Mouse (Mus musculus) liver, embryonic 12.5 days (tissue): ENCODE results near the gene Csnk1g2. TPM values are rescaled to one million over a fixed set of nuclear protein-coding genes. Genes with fewer than 3 reads are reported as not detected.
A peak's percentile ranks its signal among the peaks of the same experiment; 100 is the strongest.
"Not testable (repeated sequence)": the region's sequence is repeated elsewhere in the genome, so short reads cannot be mapped to it uniquely, and the experiment has no call there.

Experiments used
- ATAC-seq: fragments of 200-750 bp; cut with Nextera tagmentation; 2 replicates; pipeline ENCODE4 v1.8.0; 2017; ENCODE audit warnings: moderate number of reproducible peaks, mild to moderate bottlenecking, moderate library complexity
- H3K27ac ChIP-seq: fragments of 300-500 bp; sonication (generic); 2 replicates; pipeline ENCODE4 v1.5.1; 2016; ENCODE audit warnings: mild to moderate bottlenecking
- H3K27me3 ChIP-seq: fragments of 300-500 bp; sonication (generic); replicated peaks from 2 replicates; pipeline ENCODE4 v1.6.1; 2016; ENCODE audit warnings: mild to moderate bottlenecking, moderate library complexity
- H3K36me3 ChIP-seq: fragments of 300-500 bp; sonication (generic); 2 replicates; pipeline ENCODE4 v1.6.1; 2016; ENCODE audit warnings: mild to moderate bottlenecking, moderate library complexity
- H3K4me1 ChIP-seq: fragments of 300-500 bp; sonication (generic); 2 replicates; pipeline ENCODE4 v1.6.1; 2016
- H3K4me2 ChIP-seq: fragments of 300-500 bp; sonication (generic); 2 replicates; pipeline ENCODE4 v1.6.1; 2016; ENCODE audit warnings: mild to moderate bottlenecking, moderate library complexity
- H3K4me3 ChIP-seq: fragments of 300-500 bp; sonication (generic); 2 replicates; pipeline ENCODE4 v1.5.1; 2016; ENCODE audit warnings: mild to moderate bottlenecking, moderate library complexity
- H3K9ac ChIP-seq: fragments of 300-500 bp; sonication (generic); 2 replicates; pipeline ENCODE4 v1.6.1; 2016; ENCODE audit warnings: mild to moderate bottlenecking, moderate library complexity
- H3K9me3 ChIP-seq: fragments of 300-500 bp; sonication (generic); replicated peaks from 2 replicates; pipeline ENCODE4 v1.6.1; 2016; ENCODE audit warnings: mild to moderate bottlenecking, moderate library complexity
- WGBS: fragments of 180-500 bp; shearing (Covaris S2); methylation state at CpG from one replicate; pipeline ENCODE4 v1.1.7; 2016; ENCODE audit not compliant: insufficient replicate concordance; 5-methylcytosine and 5-hydroxymethylcytosine counted together
- polyA plus RNA-seq: library from polyadenylated mRNA; unstranded; fragments of >200 nt; fragmentation: Nextera tagmentation; extraction: Ambion mirVana; gene quantifications from 2 replicates; pipeline ENCODE4 v1.2.1, GENCODE M21; 2016

The Csnk1g2 gene
- polyA plus RNA-seq, 1 experiment from 2014 or later, result 106 TPM

- peak overlapping the region; percentile 98 for H3K27ac ChIP-seq
- peak overlapping the region; percentile 82 for H3K9ac ChIP-seq
- peaks cover 45% of the 10 kb centered on the region for H3K36me3 ChIP-seq
- 74% methylated on average over 2 of the region's 2 CpGs for WGBS
- H3K27me3 ChIP-seq, result no peaks in the 10 kb centered on the region
- H3K9me3 ChIP-seq, result no peaks in the 10 kb centered on the region
- ATAC-seq, result no peak
- peak overlapping the region; percentile 97 for H3K4me2 ChIP-seq
- peaks cover 80% of the 10 kb centered on the region for H3K4me1 ChIP-seq
- H3K4me3 ChIP-seq, result peak overlapping the region; percentile 71
Observed at GRCm38 (mm10) chr10:80604988-80605387, 17.6 kb upstream of the Csnk1g2 start.

- 72% methylated on average over 4 of the region's 4 CpGs for WGBS
- Histone ChIP-seq H3K4me3 (peak within 1 kb of the TSS; percentile 71), H3K4me2 (peak within 1 kb of the TSS; percentile 97)
Observed at GRCm38 (mm10) chr10:80605721-80606120, 16.9 kb upstream of the Csnk1g2 start, which contains the start of gene Gm49322. TSS of gene Gm49322 (plus strand) at chr10:80606021.

GRCm38 (mm10) chr10:80606306-80606705 lies 16.3 kb upstream of the Csnk1g2 start:
- Histone ChIP-seq H3K4me1 (peaks cover 84% of the 10 kb centered on the region), H3K27me3 (no peaks in the 10 kb centered on the region), H3K4me3 (no peak overlapping the region), H3K9ac (no peak overlapping the region), H3K27ac (peak overlapping the region; percentile 11; the same call in 1 of the 2 replicates), H3K4me2 (no peak overlapping the region), H3K9me3 (no peaks in the 10 kb centered on the region), H3K36me3 (peaks cover 58% of the 10 kb centered on the region)
- ATAC-seq, result no peak
- 80% methylated on average over 23 of the region's 23 CpGs for WGBS

More at GRCm38 (mm10) chr10:80605721-80606120, 16.9 kb upstream of the Csnk1g2 start, which contains the start of gene Gm49322:
- peaks cover 52% of the 10 kb centered on the region for H3K36me3 ChIP-seq
- not testable (repeated sequence) for H3K27me3 ChIP-seq, ATAC-seq, H3K9me3 ChIP-seq
- peak within 1 kb of the TSS; percentile 98 for H3K27ac ChIP-seq
- H3K4me1 ChIP-seq, result peaks cover 84% of the 10 kb centered on the region
- peak within 1 kb of the TSS; percentile 82 for H3K9ac ChIP-seq

- no peak overlapping the region for H3K9ac ChIP-seq
- no peaks in the 10 kb centered on the region for H3K27me3 ChIP-seq
- H3K4me3 ChIP-seq, result no peak overlapping the region
- H3K4me1 ChIP-seq, result peaks cover 81% of the 10 kb centered on the region
- H3K4me2 ChIP-seq, result no peak overlapping the region
- 96% methylated on average over 34 of the region's 34 CpGs for WGBS
- H3K27ac ChIP-seq, result peak overlapping the region; percentile 11; the same call in 1 of the 2 replicates
- no peaks in the 10 kb centered on the region for H3K9me3 ChIP-seq
- peaks cover 63% of the 10 kb centered on the region for H3K36me3 ChIP-seq
- ATAC-seq, result no peak
Observed at GRCm38 (mm10) chr10:80606737-80607350, 15.8 kb upstream of the Csnk1g2 start.

GRCm38 (mm10) chr10:80608435-80608834 lies 14.2 kb upstream of the Csnk1g2 start:
- Histone ChIP-seq H3K9ac (no peak overlapping the region; the same call in 1 of the 2 replicates), H3K4me1 (peaks cover 71% of the 10 kb centered on the region), H3K4me3 (no peak overlapping the region), H3K36me3 (peaks cover 79% of the 10 kb centered on the region), H3K27ac (peak overlapping the region; percentile 2; the same call in 1 of the 2 replicates), H3K4me2 (no peak overlapping the region), H3K9me3 (no peaks in the 10 kb centered on the region), H3K27me3 (no peaks in the 10 kb centered on the region)
- WGBS, result 80% methylated on average over 3 of the region's 3 CpGs
- no peak for ATAC-seq

- 86% methylated on average over 10 of the region's 10 CpGs for WGBS
- no peak for ATAC-seq
- H3K4me3 ChIP-seq, result no peak overlapping the region
- no peak overlapping the region; the same call in 1 of the 2 replicates for H3K9ac ChIP-seq
- H3K9me3 ChIP-seq, result no peaks in the 10 kb centered on the region
- H3K27me3 ChIP-seq, result no peaks in the 10 kb centered on the region
- H3K4me1 ChIP-seq, result peaks cover 61% of the 10 kb centered on the region
- 0 out of 2 replicates have a peak overlapping the region, but pooled peaks have one; percentile 42 for H3K27ac ChIP-seq
- peaks cover 88% of the 10 kb centered on the region for H3K36me3 ChIP-seq
- H3K4me2 ChIP-seq, result no peak overlapping the region
Observed at GRCm38 (mm10) chr10:80609269-80609924, 13.2 kb upstream of the Csnk1g2 start.

GRCm38 (mm10) chr10:80610116-80610785 lies 12.4 kb upstream of the Csnk1g2 start:
- Histone ChIP-seq H3K9me3 (no peaks in the 10 kb centered on the region), H3K27me3 (no peaks in the 10 kb centered on the region), H3K4me3 (no peak overlapping the region), H3K36me3 (peaks cover 93% of the 10 kb centered on the region), H3K4me1 (peaks cover 53% of the 10 kb centered on the region), H3K9ac (no peak overlapping the region), H3K27ac (peak overlapping the region; percentile 42), H3K4me2 (no peak overlapping the region)
- 75% methylated on average over 9 of the region's 9 CpGs for WGBS
- no peak for ATAC-seq

GRCm38 (mm10) chr10:80611024-80611423 lies 11.6 kb upstream of the Csnk1g2 start:
- peak; percentile 52; the same call in 1 of the 2 replicates for ATAC-seq
- Histone ChIP-seq H3K36me3 (peaks cover 98% of the 10 kb centered on the region), H3K27me3 (no peaks in the 10 kb centered on the region), H3K4me2 (no peak overlapping the region), H3K4me1 (peaks cover 49% of the 10 kb centered on the region), H3K9ac (no peak overlapping the region), H3K9me3 (no peaks in the 10 kb centered on the region), H3K27ac (peak overlapping the region; percentile 42), H3K4me3 (no peak overlapping the region)
- WGBS, result 47% methylated on average over 4 of the region's 4 CpGs

GRCm38 (mm10) chr10:80611905-80612304 lies 10.7 kb upstream of the Csnk1g2 start:
- no peak for ATAC-seq
- Histone ChIP-seq H3K36me3 (peaks cover 92% of the 10 kb centered on the region), H3K9ac (no peak overlapping the region), H3K4me3 (no peak overlapping the region), H3K9me3 (no peaks in the 10 kb centered on the region), H3K4me2 (no peak overlapping the region), H3K27me3 (no peaks in the 10 kb centered on the region), H3K27ac (0 out of 2 replicates have a peak overlapping the region, but pooled peaks have one; percentile 33), H3K4me1 (peaks cover 44% of the 10 kb centered on the region)
- 92% methylated on average over 3 of the region's 3 CpGs for WGBS

GRCm38 (mm10) chr10:80613821-80614220 lies 8.8 kb upstream of the Csnk1g2 start:
- WGBS, result 73% methylated on average over 3 of the region's 3 CpGs
- H3K36me3 ChIP-seq, result peaks cover 73% of the 10 kb centered on the region

GRCm38 (mm10) chr10:80614351-80614750 lies 8.3 kb upstream of the Csnk1g2 start:
- H3K9ac ChIP-seq, result no peak overlapping the region
- H3K4me1 ChIP-seq, result peaks cover 34% of the 10 kb centered on the region
- H3K9me3 ChIP-seq, result no peaks in the 10 kb centered on the region
- H3K4me3 ChIP-seq, result no peak overlapping the region
- H3K27ac ChIP-seq, result no peak overlapping the region
- peaks cover 67% of the 10 kb centered on the region for H3K36me3 ChIP-seq
- ATAC-seq, result no peak
- WGBS, result 84% methylated on average over 6 of the region's 6 CpGs
- no peaks in the 10 kb centered on the region for H3K27me3 ChIP-seq
- H3K4me2 ChIP-seq, result no peak overlapping the region

More at GRCm38 (mm10) chr10:80613821-80614220, 8.8 kb upstream of the Csnk1g2 start:
- Histone ChIP-seq H3K4me1 (peaks cover 33% of the 10 kb centered on the region), H3K27me3 (no peaks in the 10 kb centered on the region), H3K4me2 (no peak overlapping the region), H3K9me3 (no peaks in the 10 kb centered on the region), H3K27ac (no peak overlapping the region), H3K9ac (no peak overlapping the region), H3K4me3 (no peak overlapping the region)
- no peak for ATAC-seq

- no peak overlapping the region for H3K9ac ChIP-seq
- H3K27me3 ChIP-seq, result no peaks in the 10 kb centered on the region
- H3K4me1 ChIP-seq, result peaks cover 41% of the 10 kb centered on the region
- peaks cover 30% of the 10 kb centered on the region for H3K36me3 ChIP-seq
- no peak overlapping the region for H3K27ac ChIP-seq
- H3K4me3 ChIP-seq, result no peak overlapping the region
- WGBS, result 58% methylated on average over 9 of the region's 9 CpGs
- ATAC-seq, result no peak
- H3K9me3 ChIP-seq, result no peaks in the 10 kb centered on the region
- no peak overlapping the region for H3K4me2 ChIP-seq
Observed at GRCm38 (mm10) chr10:80618181-80618580, 4.5 kb upstream of the Csnk1g2 start.
